Mouse (Mus musculus) R1 (cell line): ENCODE measurements around the gene Vsx1.

Source experiments
- DNase-seq: peaks from one replicate; pipeline ENCODE4 v3.0.0-alpha.2; 2018; ENCODE audit warnings: low read depth, low spot score

Gene Vsx1

GRCm38 (mm10) chr2:150646411-150647121 is 42.6 kb downstream of the Vsx1 start:
- no peak for DNase-seq

DNA sequence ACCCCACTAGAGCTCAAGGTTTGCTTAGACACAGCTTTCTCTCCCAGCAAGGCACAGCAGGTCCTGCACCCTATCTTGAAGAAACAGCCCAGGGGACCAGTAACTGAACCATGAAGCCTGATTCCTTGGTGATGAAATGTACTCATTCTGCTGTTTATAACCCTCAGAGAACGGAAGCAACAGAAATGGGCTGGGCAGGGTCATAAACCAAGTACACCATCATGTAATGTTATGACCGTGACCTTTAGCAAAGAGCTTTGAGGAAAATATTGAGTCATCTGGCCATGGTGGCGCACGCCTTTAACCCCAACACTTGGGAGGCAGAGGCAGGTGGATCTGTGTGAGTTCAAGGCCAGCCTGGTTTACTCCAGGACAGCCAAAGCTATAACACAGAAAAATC is 43.9 kb downstream of the Vsx1 start:
- DNase-seq: no peak

GRCm38 (mm10) chr2:150643726-150644415 is 45.3 kb downstream of the Vsx1 start:
- DNase-seq: peak; percentile 72

DNA sequence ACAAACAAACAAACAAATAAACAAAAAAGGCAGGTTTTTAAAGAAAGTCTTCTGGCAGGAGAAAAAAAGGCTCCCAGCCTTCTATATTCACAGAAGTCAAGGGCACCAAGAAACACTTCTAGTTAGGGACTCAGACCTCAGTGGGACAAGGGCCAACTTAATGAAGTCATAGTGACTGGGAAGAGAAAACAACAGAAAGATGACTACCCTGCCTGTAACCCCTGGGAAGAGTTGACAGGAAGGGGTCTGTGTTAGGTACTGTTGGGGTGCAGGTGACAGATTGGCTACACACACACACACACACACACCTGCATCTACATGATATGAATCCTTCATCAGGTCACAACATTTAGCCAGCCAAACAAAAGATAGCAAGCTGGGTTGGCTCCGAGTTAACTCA is 46.0 kb downstream of the Vsx1 start:
- DNase-seq: no peak

DNA sequence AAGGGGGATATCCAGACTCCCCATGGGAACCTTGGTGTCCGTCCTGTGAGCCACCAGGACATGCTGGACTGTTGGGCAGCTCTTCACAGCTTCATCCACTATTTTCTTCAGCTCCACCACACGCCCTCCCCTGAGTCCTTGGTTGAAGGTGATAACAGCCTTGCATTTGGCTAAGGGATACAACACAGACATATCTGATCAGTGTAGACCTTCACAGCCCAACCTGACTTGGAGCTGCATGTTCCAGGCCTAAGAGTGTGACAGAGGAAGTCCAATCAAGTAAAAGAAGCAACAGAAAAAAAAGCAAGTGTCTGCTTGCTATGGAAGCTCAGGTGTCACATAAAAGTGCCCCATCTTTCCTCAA is 50.8 kb downstream of the Vsx1 start:
- no peak for DNase-seq

DNA sequence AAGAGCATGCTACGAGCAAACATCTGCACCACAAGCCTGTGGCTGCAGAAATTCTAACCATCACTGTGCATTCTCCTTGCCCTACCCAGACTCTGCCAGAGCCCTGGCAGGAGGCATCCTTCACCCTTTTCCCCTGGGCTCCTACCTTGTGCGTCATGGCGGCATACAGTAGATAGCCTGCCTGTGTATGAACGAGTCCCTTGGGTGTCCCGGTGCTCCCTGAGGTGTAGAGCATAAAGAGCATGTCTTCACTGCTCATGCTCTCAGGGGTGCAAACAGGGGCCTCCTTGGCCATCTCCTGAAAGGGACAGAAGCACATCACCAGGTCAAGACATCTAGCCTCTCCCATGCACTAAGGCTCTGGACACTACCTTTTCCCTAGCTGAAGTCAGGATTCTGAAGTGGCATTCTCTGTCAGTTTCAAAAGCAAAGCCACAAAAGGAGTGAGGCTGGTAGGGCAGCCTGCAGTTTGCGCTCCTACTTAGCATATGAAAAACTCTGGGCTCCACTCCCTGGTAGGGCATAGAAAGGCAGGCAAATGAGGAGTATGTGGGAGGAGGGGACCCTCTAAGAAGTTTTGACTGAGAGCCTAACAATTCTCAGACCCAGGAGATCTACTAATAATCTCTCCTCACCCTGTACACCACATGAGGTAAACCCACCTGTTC is 51.3 kb downstream of the Vsx1 start:
- DNase-seq: peak; percentile 82

GRCm38 (mm10) chr2:150635877-150636446 is 53.2 kb downstream of the Vsx1 start:
- DNase-seq: peak; percentile 91
